Mouse (Mus musculus) liver, embryonic 15.5 days (tissue): ENCODE measurements at regions not wholly inside any gene's neighbourhood (a gene's known extent, or its start where the extent isn't known, plus 50 kb on each side); places are given as distances from the start of the nearest gene placed in this dataset.

Source experiments
- ATAC-seq: fragments of 200-750 bp; cut with Nextera tagmentation; 2 replicates; pipeline ENCODE4 v1.8.0; 2017; ENCODE audit warnings: moderate number of reproducible peaks, mild to moderate bottlenecking, moderate library complexity; ENCODE audit not compliant: insufficient read depth
- H3K27ac ChIP-seq: fragments of 300-500 bp; sonication (generic); replicated peaks from 2 replicates; pipeline ENCODE4 v1.5.1; 2015; ENCODE audit warnings: mild to moderate bottlenecking, inconsistent platforms
- H3K27me3 ChIP-seq: fragments of 300-500 bp; sonication (generic); 2 replicates; pipeline ENCODE4 v1.6.1; 2015; ENCODE audit warnings: mild to moderate bottlenecking, inconsistent platforms
- H3K36me3 ChIP-seq: fragments of 300-500 bp; sonication (generic); replicated peaks from 2 replicates; pipeline ENCODE4 v1.6.1; 2015; ENCODE audit warnings: moderate library complexity, mild to moderate bottlenecking, inconsistent platforms
- H3K4me1 ChIP-seq: fragments of 300-500 bp; sonication (generic); replicated peaks from 2 replicates; pipeline ENCODE4 v1.6.1; 2015; ENCODE audit warnings: inconsistent platforms
- H3K4me2 ChIP-seq: fragments of 300-500 bp; sonication (generic); 2 replicates; pipeline ENCODE4 v1.6.1; 2015; ENCODE audit warnings: moderate library complexity, mild to moderate bottlenecking, inconsistent platforms
- H3K4me3 ChIP-seq: fragments of 300-500 bp; sonication (generic); replicated peaks from 2 replicates; pipeline ENCODE4 v1.5.1; 2015; ENCODE audit warnings: mild to moderate bottlenecking, inconsistent platforms
- H3K9ac ChIP-seq: fragments of 300-500 bp; sonication (generic); 2 replicates; pipeline ENCODE4 v1.6.1; 2015; ENCODE audit warnings: moderate library complexity, mild to moderate bottlenecking, inconsistent platforms
- H3K9me3 ChIP-seq: fragments of 300-500 bp; sonication (generic); replicated peaks from 2 replicates; pipeline ENCODE4 v1.6.1; 2016; ENCODE audit warnings: inconsistent platforms
- WGBS: fragments of 180-500 bp; shearing (Covaris S2); methylation state at CpG from one replicate; pipeline ENCODE4 v1.1.7; 2015; ENCODE audit warnings: mixed read lengths; ENCODE audit not compliant: insufficient replicate concordance; 5-methylcytosine and 5-hydroxymethylcytosine counted together

GRCm38 (mm10) chr9:27658001-27658400 lies 132.6 kb upstream of the Opcml start:
- Histone ChIP-seq H3K9me3 (no peaks in the 10 kb centered on the region), H3K27ac (no peak overlapping the region), H3K27me3 (no peaks in the 10 kb centered on the region), H3K36me3 (no peaks in the 10 kb centered on the region), H3K4me1 (no peaks in the 10 kb centered on the region), H3K9ac (no peak overlapping the region), H3K4me2 (no peak overlapping the region), H3K4me3 (no peak overlapping the region)
- WGBS = 72% methylated on average over 1 of the region's 1 CpGs
- ATAC-seq = no peak

- H3K27ac ChIP-seq = no peak overlapping the region
- peaks cover 12% of the 10 kb centered on the region for H3K4me1 ChIP-seq
- no peaks in the 10 kb centered on the region for H3K9me3 ChIP-seq
- no peak overlapping the region for H3K4me3 ChIP-seq
- 20% methylated on average over 1 of the region's 1 CpGs for WGBS
- H3K9ac ChIP-seq = no peak overlapping the region
- H3K36me3 ChIP-seq = no peaks in the 10 kb centered on the region
- no peaks in the 10 kb centered on the region for H3K27me3 ChIP-seq
- ATAC-seq = no peak
- H3K4me2 ChIP-seq = no peak overlapping the region
Measured at GRCm38 (mm10) chr9:27661431-27662300, 128.9 kb upstream of the Opcml start.

DNA sequence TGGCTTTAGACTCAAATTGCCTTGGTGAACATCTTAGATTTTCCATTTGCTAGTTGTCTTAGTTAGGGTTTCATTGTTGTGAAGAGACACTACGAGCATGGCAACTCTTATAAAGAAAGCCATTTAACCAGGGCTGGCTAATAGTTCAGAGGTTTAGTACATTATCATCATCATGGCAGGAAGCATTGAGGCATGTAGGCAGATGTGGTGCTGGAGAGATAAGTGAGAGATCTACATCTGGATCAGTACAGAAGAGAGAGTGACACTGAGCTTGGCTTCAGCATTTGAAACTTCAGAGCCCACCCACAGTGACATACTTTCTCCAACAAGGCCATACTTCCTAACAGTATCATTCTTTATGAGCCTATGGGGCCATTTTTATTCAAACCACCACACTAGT lies 127.3 kb upstream of the Opcml start:
- no peaks in the 10 kb centered on the region for H3K27me3 ChIP-seq
- H3K9me3 ChIP-seq = no peaks in the 10 kb centered on the region
- no peaks in the 10 kb centered on the region for H3K36me3 ChIP-seq
- no peak overlapping the region for H3K9ac ChIP-seq
- ATAC-seq = no peak; the same call in 1 of the 2 replicates
- H3K27ac ChIP-seq = no peak overlapping the region
- peaks cover 12% of the 10 kb centered on the region for H3K4me1 ChIP-seq
- 71% methylated on average over 1 of the region's 1 CpGs for WGBS
- H3K4me2 ChIP-seq = no peak overlapping the region
- H3K4me3 ChIP-seq = no peak overlapping the region

- 33% methylated on average over 2 of the region's 2 CpGs for WGBS
- H3K9ac ChIP-seq = no peak overlapping the region
- no peaks in the 10 kb centered on the region for H3K36me3 ChIP-seq
- no peaks in the 10 kb centered on the region for H3K27me3 ChIP-seq
- peak overlapping the region; percentile 33; the same call in 1 of the 2 replicates for H3K27ac ChIP-seq
- no peaks in the 10 kb centered on the region for H3K9me3 ChIP-seq
- H3K4me2 ChIP-seq = no peak overlapping the region
- peaks cover 12% of the 10 kb centered on the region for H3K4me1 ChIP-seq
- H3K4me3 ChIP-seq = no peak overlapping the region
- ATAC-seq = peak; percentile 74
Measured at GRCm38 (mm10) chr9:27665659-27666058, 124.9 kb upstream of the Opcml start.

DNA sequence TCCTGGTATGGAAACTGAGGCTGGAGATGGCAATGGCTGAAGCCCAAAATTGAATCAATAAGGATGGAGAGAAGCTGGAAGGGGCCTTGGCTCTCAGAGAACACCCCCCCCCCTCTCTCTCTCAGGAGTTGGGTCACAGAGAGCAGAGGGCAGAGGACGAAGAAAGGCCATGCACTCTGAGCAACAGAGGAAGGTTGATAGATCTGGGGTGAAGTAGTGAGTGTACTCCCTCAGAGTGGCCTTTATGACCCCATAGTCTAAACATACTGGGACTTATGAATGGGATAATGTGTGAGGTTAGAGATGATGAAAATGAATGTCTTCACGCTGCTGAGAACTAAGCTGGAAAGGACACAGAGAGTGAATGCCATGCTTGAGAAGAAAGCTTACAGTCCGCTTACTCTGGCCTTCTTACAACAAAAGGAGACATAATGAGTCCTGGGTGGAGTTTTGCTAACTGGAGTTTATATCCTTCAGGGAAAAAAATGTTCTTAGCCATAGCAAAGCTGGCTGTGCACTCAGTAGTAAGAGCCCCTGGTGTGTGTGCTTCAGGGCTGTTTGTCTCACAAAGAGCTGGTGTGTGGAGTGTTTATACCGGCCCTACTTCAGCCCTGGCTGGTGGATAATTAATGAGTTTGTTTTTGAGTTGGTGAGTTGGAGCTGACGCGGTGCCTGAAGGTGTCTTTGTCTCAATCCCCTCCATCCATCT lies 120.4 kb upstream of the Opcml start:
- 60% methylated on average over 6 of the region's 6 CpGs for WGBS
- Histone ChIP-seq H3K9me3 (no peaks in the 10 kb centered on the region), H3K36me3 (no peaks in the 10 kb centered on the region), H3K4me3 (no peak overlapping the region), H3K9ac (no peak overlapping the region), H3K4me1 (peaks cover 12% of the 10 kb centered on the region), H3K27me3 (no peaks in the 10 kb centered on the region), H3K27ac (no peak overlapping the region), H3K4me2 (no peak overlapping the region)
- no peak for ATAC-seq

DNA sequence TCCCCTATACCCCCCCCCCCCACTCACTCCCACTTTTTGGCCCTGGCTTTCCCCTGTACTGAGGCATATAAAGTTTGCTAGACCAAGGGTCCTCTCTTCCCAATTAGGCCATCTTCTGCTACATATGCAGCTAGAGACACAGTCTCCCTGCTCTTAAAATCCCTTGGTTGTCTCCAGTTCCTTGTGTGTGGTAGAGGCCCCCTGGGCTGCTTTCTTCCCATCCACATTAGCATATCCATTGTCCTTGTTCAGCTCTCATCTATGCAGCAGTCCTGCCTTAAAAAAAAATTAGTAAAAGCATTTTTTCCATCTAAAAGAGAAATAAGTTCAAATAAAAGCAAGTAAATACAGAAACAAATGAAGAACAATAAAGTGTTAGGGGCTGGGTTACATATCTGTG lies 105.2 kb upstream of the Opcml start:
- Histone ChIP-seq H3K4me1 (no peaks in the 10 kb centered on the region), H3K4me3 (no peak overlapping the region), H3K9me3 (no peaks in the 10 kb centered on the region), H3K36me3 (no peaks in the 10 kb centered on the region), H3K27me3 (no peaks in the 10 kb centered on the region), H3K9ac (no peak overlapping the region), H3K4me2 (no peak overlapping the region), H3K27ac (no peak overlapping the region)
- ATAC-seq = no peak

DNA sequence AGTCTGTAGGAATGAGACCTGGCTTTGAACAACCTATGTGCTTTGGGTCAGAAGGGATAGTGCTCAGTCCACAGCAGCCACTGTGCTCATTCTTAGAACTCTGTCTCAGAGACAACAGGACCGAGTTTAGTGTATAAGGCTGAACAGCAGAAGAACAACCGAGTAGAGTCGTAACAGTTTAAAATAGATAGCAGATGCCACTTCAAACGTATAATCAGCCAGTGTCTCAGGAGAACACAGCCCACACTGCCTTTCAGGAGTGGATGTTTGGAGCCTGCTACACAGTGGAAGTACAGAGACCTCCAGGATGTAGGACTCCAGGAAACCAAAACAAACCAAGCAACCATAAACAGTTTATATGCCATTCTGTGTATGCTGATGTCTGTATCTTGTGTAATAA lies 99.0 kb upstream of the Opcml start:
- H3K27ac ChIP-seq = no peak overlapping the region
- no peaks in the 10 kb centered on the region for H3K9me3 ChIP-seq
- H3K9ac ChIP-seq = no peak overlapping the region
- H3K27me3 ChIP-seq = no peaks in the 10 kb centered on the region
- H3K4me3 ChIP-seq = no peak overlapping the region
- no peak overlapping the region for H3K4me2 ChIP-seq
- no peak for ATAC-seq
- H3K36me3 ChIP-seq = no peaks in the 10 kb centered on the region
- WGBS = 52% methylated on average over 4 of the region's 4 CpGs
- H3K4me1 ChIP-seq = no peaks in the 10 kb centered on the region

GRCm38 (mm10) chr9:27692751-27693150 lies 97.8 kb upstream of the Opcml start:
- Histone ChIP-seq H3K27me3 (no peaks in the 10 kb centered on the region), H3K9ac (no peak overlapping the region), H3K36me3 (no peaks in the 10 kb centered on the region), H3K4me2 (no peak overlapping the region), H3K4me3 (no peak overlapping the region), H3K9me3 (no peaks in the 10 kb centered on the region), H3K27ac (no peak overlapping the region), H3K4me1 (no peaks in the 10 kb centered on the region)
- 55% methylated on average over 3 of the region's 3 CpGs for WGBS
- ATAC-seq = no peak

- no peaks in the 10 kb centered on the region for H3K27me3 ChIP-seq
- no peaks in the 10 kb centered on the region for H3K36me3 ChIP-seq
- ATAC-seq = no peak
- no peak overlapping the region for H3K9ac ChIP-seq
- H3K4me2 ChIP-seq = no peak overlapping the region
- H3K4me3 ChIP-seq = no peak overlapping the region
- no peak overlapping the region for H3K27ac ChIP-seq
- no peaks in the 10 kb centered on the region for H3K9me3 ChIP-seq
- 51% methylated on average over 8 of the region's 8 CpGs for WGBS
- no peaks in the 10 kb centered on the region for H3K4me1 ChIP-seq
Measured at GRCm38 (mm10) chr9:27694805-27695593, 95.6 kb upstream of the Opcml start.

DNA sequence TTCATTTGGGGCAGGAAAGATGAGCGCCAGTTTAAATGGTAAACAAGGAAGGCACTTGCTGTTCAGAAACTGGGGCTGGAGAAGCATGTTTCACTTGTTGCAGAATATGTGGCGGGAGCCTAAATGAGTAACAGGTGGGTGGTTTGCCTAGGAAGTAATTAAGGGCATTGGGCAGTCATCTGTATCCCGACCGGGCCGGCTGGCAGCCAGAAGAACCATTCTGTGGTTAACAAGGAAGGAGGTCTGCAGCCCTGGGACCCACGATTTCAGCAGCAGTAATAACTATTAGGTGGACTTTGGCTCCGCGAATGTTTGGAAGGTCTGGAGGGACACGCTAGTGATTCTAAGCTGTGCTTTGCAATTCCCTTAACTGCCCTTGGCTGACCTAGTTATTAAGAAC lies 89.0 kb upstream of the Opcml start:
- Histone ChIP-seq H3K4me1 (no peaks in the 10 kb centered on the region), H3K27ac (no peak overlapping the region), H3K9me3 (no peaks in the 10 kb centered on the region), H3K27me3 (no peaks in the 10 kb centered on the region), H3K4me2 (no peak overlapping the region), H3K9ac (no peak overlapping the region), H3K36me3 (no peaks in the 10 kb centered on the region), H3K4me3 (no peak overlapping the region)
- no peak for ATAC-seq
- 31% methylated on average over 9 of the region's 9 CpGs for WGBS

DNA sequence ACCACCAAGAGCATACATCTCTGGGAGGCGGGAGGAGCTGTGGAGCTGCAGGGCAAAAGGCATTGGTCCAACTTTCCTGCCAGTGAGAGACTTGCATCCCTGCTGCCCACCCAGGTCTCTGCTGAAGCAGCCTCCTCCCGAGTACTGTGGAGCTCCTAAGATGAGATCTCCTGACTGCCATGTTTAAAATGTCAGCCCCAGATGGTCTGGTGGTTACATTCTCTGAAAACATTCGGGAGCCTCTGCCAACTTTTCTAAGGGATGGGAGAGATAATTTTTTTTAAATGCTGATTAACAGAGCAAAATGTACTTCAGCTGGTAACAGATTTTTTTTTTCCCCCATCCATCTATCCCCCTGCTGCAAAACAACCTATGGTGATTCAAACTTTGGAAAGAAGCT lies 88.4 kb upstream of the Opcml start:
- Histone ChIP-seq H3K9me3 (no peaks in the 10 kb centered on the region), H3K27me3 (no peaks in the 10 kb centered on the region), H3K4me3 (no peak overlapping the region)

More for the DNA sequence above, 88.4 kb upstream of the Opcml start:
- no peak for ATAC-seq
- WGBS = 54% methylated on average over 3 of the region's 3 CpGs
- no peak overlapping the region for H3K4me2 ChIP-seq
- H3K27ac ChIP-seq = no peak overlapping the region
- H3K4me1 ChIP-seq = no peaks in the 10 kb centered on the region
- no peak overlapping the region for H3K9ac ChIP-seq
- H3K36me3 ChIP-seq = no peaks in the 10 kb centered on the region
